ENCODE assay signal across 22 mouse cellular contexts in genomic region chr9:94922062-94922461, GRCm38 (mm10).
DNase-seq lines count a peak whose midpoint lies in the region; ATAC-seq and TF ChIP-seq lines count a peak whose summit lies in the region.
"Had no signal": no experiment of that assay in that cellular context is flagged by ENCODE, and none has a peak within 500 bp of the region (broad histone marks: within the 10 kb centered on the region; RNA-seq: fewer than 3 reads in every experiment).

No protein-coding gene starts in this region.

- H3K27ac ChIP-seq in embryonic facial prominence, embryonic 10.5 days (replicated peaks), result no peak overlapping the region
- H3K27ac ChIP-seq in limb, embryonic 14.5 days (replicated peaks; ENCODE audit: low read depth, low read length), result no peak overlapping the region
- H3K27ac ChIP-seq: embryonic facial prominence, embryonic 15.5 days; forebrain, embryonic 10.5 days; heart, embryonic 13.5 days; hindbrain, embryonic 12.5 days had no signal

- H3K27me3 ChIP-seq in embryonic facial prominence, embryonic 10.5 days (replicated peaks; ENCODE audit: low read depth, poor library complexity, severe bottlenecking), result no peaks in the 10 kb centered on the region
- H3K27me3 ChIP-seq in limb, embryonic 14.5 days (ENCODE audit: control insufficient read depth, insufficient read depth, low read length), result no peaks in the 10 kb centered on the region
- H3K27me3 ChIP-seq: embryonic facial prominence, embryonic 15.5 days; heart, embryonic 13.5 days; hindbrain, embryonic 12.5 days had no signal

- no peak overlapping the region for H3K4me3 ChIP-seq in embryonic facial prominence, embryonic 10.5 days
- no peak overlapping the region for H3K4me3 ChIP-seq in limb, embryonic 14.5 days (replicated peaks; ENCODE audit: low read length)
- H3K4me3 ChIP-seq: embryonic facial prominence, embryonic 15.5 days; erythroblast, embryonic 14.5 days; forebrain, embryonic 10.5 days; heart, embryonic 13.5 days; hindbrain, embryonic 12.5 days had no signal

- no peaks in the 10 kb centered on the region for H3K36me3 ChIP-seq in embryonic facial prominence, embryonic 10.5 days (replicated peaks)
- H3K36me3 ChIP-seq in limb, embryonic 14.5 days (ENCODE audit: control insufficient read depth, insufficient read depth, low read length), result no peaks in the 10 kb centered on the region
- H3K36me3 ChIP-seq: embryonic facial prominence, embryonic 15.5 days; forebrain, embryonic 10.5 days; heart, embryonic 13.5 days; hindbrain, embryonic 12.5 days had no signal

- DNase-seq in lung, postnatal 36 days, result peak; percentile 5
- no peak for DNase-seq in lung, postnatal 25 days (ENCODE audit: low spot score)
- peak; percentile 22 for DNase-seq in embryo, embryonic 10.5 days (ENCODE audit: low spot score)
- DNase-seq in embryonic facial prominence, embryonic 10.5 days (ENCODE audit: low spot score), result peak; percentile 16
- DNase-seq in limb, embryonic 14.5 days (ENCODE audit: low spot score), result peak; percentile 29
- no peak for DNase-seq in cerebellum, adult 18-20 months
- no peak for DNase-seq in layer of hippocampus, adult 11-12 months (ENCODE audit: low spot score)
- DNase-seq: adrenal gland, adult 2 months; adrenal gland, postnatal 25 days; cerebellum, adult 8-10 months; cerebellum, postnatal 25 days; gastrocnemius, postnatal 25 days; heart, postnatal 4 days had no signal

- WGBS in embryonic facial prominence, embryonic 10.5 days, result 50% methylated on average over 5 of the region's 5 CpGs
- 22% methylated on average over 5 of the region's 5 CpGs for WGBS in limb, embryonic 14.5 days

- no peak overlapping the region for H3K9ac ChIP-seq in limb, embryonic 14.5 days (ENCODE audit: low read depth, low read length, severe bottlenecking)
- H3K9ac ChIP-seq: embryonic facial prominence, embryonic 15.5 days; heart, embryonic 13.5 days; hindbrain, embryonic 12.5 days had no signal

- no peak overlapping the region for H3K4me2 ChIP-seq in limb, embryonic 14.5 days (replicated peaks; ENCODE audit: low read depth, low read length, severe bottlenecking)
- H3K4me2 ChIP-seq: embryonic facial prominence, embryonic 15.5 days; heart, embryonic 13.5 days; hindbrain, embryonic 12.5 days had no signal

- TF ChIP-seq POLR2A in limb, embryonic 14.5 days (IDR thresholded peaks at IDR 0.05; ENCODE audit: borderline replicate concordance, extremely low read depth, insufficient read depth, insufficient read length), result no peak

- peak; percentile 65; the same call in 1 of the 2 replicates for ATAC-seq in limb, embryonic 14.5 days (ENCODE audit: low FRiP score, low read depth)
- ATAC-seq: forebrain, embryonic 16.5 days; hindbrain, embryonic 16.5 days; inflammation-experienced regulatory T-cells, adult 6 months; intestine, postnatal 0 days had no signal

- H3K9me3 ChIP-seq in embryonic facial prominence, embryonic 10.5 days, result no peaks in the 10 kb centered on the region
- no peaks in the 10 kb centered on the region for H3K9me3 ChIP-seq in limb, embryonic 14.5 days (ENCODE audit: control insufficient read depth, low read length)
- H3K9me3 ChIP-seq: embryonic facial prominence, embryonic 15.5 days; forebrain, embryonic 10.5 days; heart, embryonic 13.5 days; hindbrain, embryonic 12.5 days had no signal

- 0 out of 2 replicates have a peak, but pooled peaks cover 5% of the 10 kb centered on the region for H3K4me1 ChIP-seq in embryonic facial prominence, embryonic 10.5 days
- H3K4me1 ChIP-seq in limb, embryonic 14.5 days (ENCODE audit: control insufficient read depth, insufficient read depth, low read length), result 0 out of 2 replicates have a peak, but pooled peaks cover 4% of the 10 kb centered on the region
- H3K4me1 ChIP-seq: embryonic facial prominence, embryonic 15.5 days; forebrain, embryonic 10.5 days; hindbrain, embryonic 12.5 days had no signal

Comparison
In these comparisons a context has a peak if more than half of its experiments do, and no peak if none do; other contexts are left out.
1. DNase-seq: peak in lung, postnatal 36 days (single experiment), embryo, embryonic 10.5 days (single experiment), embryonic facial prominence, embryonic 10.5 days (single experiment) and limb, embryonic 14.5 days (single experiment); none in lung, postnatal 25 days (single experiment), cerebellum, adult 18-20 months (0 of 2) and layer of hippocampus, adult 11-12 months (single experiment).